8 mouse cellular contexts compared by ENCODE assay signal in the genomic region with DNA sequence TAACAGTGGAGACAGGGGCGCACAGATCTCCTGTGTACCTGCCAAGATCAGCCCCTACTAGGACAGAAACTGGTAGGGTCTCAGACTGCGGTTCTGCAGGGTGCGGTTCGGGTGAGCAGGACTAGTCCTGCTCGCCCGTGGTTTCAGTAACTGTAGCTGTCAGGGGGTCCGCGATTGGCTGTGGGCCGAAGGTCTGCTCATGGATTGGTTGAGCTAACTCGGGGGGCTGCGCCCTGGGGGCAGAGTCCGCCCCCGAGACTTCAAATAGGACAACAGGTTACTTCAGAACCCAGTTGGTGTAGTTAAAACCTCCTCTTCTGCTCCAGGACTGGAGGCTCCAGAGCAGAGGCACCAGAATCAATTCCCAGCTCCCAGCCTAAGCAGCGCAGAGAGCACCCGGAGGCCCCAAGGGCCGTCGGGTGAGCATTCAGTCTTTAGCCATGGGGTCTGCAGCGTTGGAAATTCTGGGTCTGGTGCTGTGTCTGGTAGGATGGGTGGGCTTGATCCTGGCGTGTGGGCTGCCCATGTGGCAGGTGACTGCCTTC. TPM values are rescaled to one million over a fixed set of nuclear protein-coding genes. Genes with fewer than 3 reads are reported as not detected.
DNase-seq lines count a peak whose midpoint lies in the region; ATAC-seq lines count a peak whose summit lies in the region.

A gene (plus strand): TSS at position 292 of the 545 bp plus-strand sequence.

- H3K4me1 ChIP-seq in hindbrain, embryonic 16.5 days (ENCODE audit: control insufficient read depth, insufficient read depth, low read depth, low read length): peaks cover 9% of the 10 kb centered on the region
- H3K4me1 ChIP-seq in limb, embryonic 12.5 days (replicated peaks): peaks cover 15% of the 10 kb centered on the region
- H3K4me1 ChIP-seq in midbrain, embryonic 15.5 days: peaks cover 19% of the 10 kb centered on the region; the same call in 1 of the 2 replicates

- peaks cover 41% of the 10 kb centered on the region for H3K27me3 ChIP-seq in hindbrain, embryonic 16.5 days (replicated peaks; ENCODE audit: control insufficient read depth, insufficient read depth, low read length)
- peaks cover 69% of the 10 kb centered on the region for H3K27me3 ChIP-seq in limb, embryonic 12.5 days
- peaks cover 38% of the 10 kb centered on the region for H3K27me3 ChIP-seq in midbrain, embryonic 15.5 days (replicated peaks)

- DNase-seq in ES-CJ7 (ENCODE audit: low read depth, low spot score): peak; percentile 82
- peak; percentile 72 for DNase-seq in adrenal gland, postnatal 14 days
- DNase-seq in gastrocnemius, postnatal 10 days: no peak
- DNase-seq in c-Kit-positive CD71-positive TER-119-positive erythroid progenitor cells, embryonic 14.5 days (ENCODE audit: low spot score): no peak

- no peaks in the 10 kb centered on the region for H3K9me3 ChIP-seq in hindbrain, embryonic 16.5 days (ENCODE audit: control insufficient read depth, low read length)
- H3K9me3 ChIP-seq in limb, embryonic 12.5 days: no peaks in the 10 kb centered on the region
- no peaks in the 10 kb centered on the region for H3K9me3 ChIP-seq in midbrain, embryonic 15.5 days

- H3K9ac ChIP-seq in hindbrain, embryonic 16.5 days (ENCODE audit: low read depth, low read length): peak within 1 kb of the TSS; percentile 63
- H3K9ac ChIP-seq in limb, embryonic 12.5 days (replicated peaks): peak within 1 kb of the TSS; percentile 50
- peak within 1 kb of the TSS; percentile 33; the same call in 1 of the 2 replicates for H3K9ac ChIP-seq in midbrain, embryonic 15.5 days

- H3K27ac ChIP-seq in hindbrain, embryonic 16.5 days (ENCODE audit: low read depth, low read length): peak within 1 kb of the TSS; percentile 44; the same call in 1 of the 2 replicates
- H3K27ac ChIP-seq in limb, embryonic 12.5 days: 0 out of 2 replicates have a peak within 1 kb of the TSS, but pooled peaks have one; percentile 23
- H3K27ac ChIP-seq in midbrain, embryonic 15.5 days: no peak within 1 kb of the TSS

- no peaks in the 10 kb centered on the region for H3K36me3 ChIP-seq in hindbrain, embryonic 16.5 days (ENCODE audit: control insufficient read depth, insufficient read depth, low read length)
- H3K36me3 ChIP-seq in limb, embryonic 12.5 days: peaks cover 17% of the 10 kb centered on the region
- no peaks in the 10 kb centered on the region for H3K36me3 ChIP-seq in midbrain, embryonic 15.5 days (replicated peaks)

- ATAC-seq in hindbrain, embryonic 16.5 days: peak; percentile 51
- ATAC-seq in limb, embryonic 12.5 days (ENCODE audit: insufficient number of reproducible peaks, insufficient read depth, low FRiP score, low TSS enrichment, low read depth): peak; percentile 47
- peak; percentile 22; the same call in 1 of the 2 replicates for ATAC-seq in midbrain, embryonic 15.5 days (replicated peaks)
- no peak for ATAC-seq in megakaryocyte-erythroid progenitor cell, adult 5-6 weeks (replicated peaks; ENCODE audit: low FRiP score, low TSS enrichment, poor library complexity, severe bottlenecking)

- 3% methylated on average over 18 of the region's 19 CpGs for WGBS in hindbrain, embryonic 16.5 days
- 4% methylated on average over 19 of the region's 19 CpGs for WGBS in limb, embryonic 12.5 days
- WGBS in midbrain, embryonic 15.5 days: 6% methylated on average over 19 of the region's 19 CpGs

- peak within 1 kb of the TSS; percentile 52 for H3K4me3 ChIP-seq in hindbrain, embryonic 16.5 days (ENCODE audit: low read length)
- peak within 1 kb of the TSS; percentile 44 for H3K4me3 ChIP-seq in limb, embryonic 12.5 days (replicated peaks)
- peak within 1 kb of the TSS; percentile 40 for H3K4me3 ChIP-seq in midbrain, embryonic 15.5 days

- peak within 1 kb of the TSS; percentile 63 for H3K4me2 ChIP-seq in hindbrain, embryonic 16.5 days (ENCODE audit: low read length)
- H3K4me2 ChIP-seq in limb, embryonic 12.5 days: peak within 1 kb of the TSS; percentile 69
- H3K4me2 ChIP-seq in midbrain, embryonic 15.5 days: peak within 1 kb of the TSS; percentile 61

RNA-seq across cellular contexts. Expression of the gene that starts here (rescaled TPM):
- total RNA-seq in adrenal gland, postnatal 14 days (2021): 44.5 and 61.0 TPM in 2 replicates
- total RNA-seq in gastrocnemius, postnatal 10 days (2021): 10 to 100 TPM; 42.8 to 43.1 TPM
- polyA plus RNA-seq in hindbrain, embryonic 16.5 days (2015; fragmentation: Nextera tagmentation; extraction: Ambion mirVana): 124 and 125 TPM in 2 replicates
- 15.3 and 19.4 TPM in 2 replicates for polyA plus RNA-seq in limb, embryonic 12.5 days (2016; fragmentation: Nextera tagmentation; extraction: Ambion mirVana)
- 107 and 132 TPM in 2 replicates for polyA plus RNA-seq in midbrain, embryonic 15.5 days (2015; fragmentation: Nextera tagmentation; extraction: Ambion mirVana)
- not detected in 2 replicates for total RNA-seq in megakaryocyte-erythroid progenitor cell, adult 5-6 weeks (2014; fragmentation: Nextera tagmentation)
- total RNA-seq in megakaryocyte-erythroid progenitor cell, adult 5-6 weeks (2017): not detected in 2 replicates

Comparison
In these comparisons a context has a peak if more than half of its experiments do, and no peak if none do; other contexts are left out.
1. RNA of the gene that starts here (total RNA-seq): 44.5 to 61.0 TPM in adrenal gland, postnatal 14 days and 42.8 to 43.1 TPM in gastrocnemius, postnatal 10 days; not detected in megakaryocyte-erythroid progenitor cell, adult 5-6 weeks; every median in the first group is over 10 times any median in the second.
2. DNase-seq: peak in ES-CJ7 (single experiment) and adrenal gland, postnatal 14 days (single experiment); none in gastrocnemius, postnatal 10 days (single experiment) and c-Kit-positive CD71-positive TER-119-positive erythroid progenitor cells, embryonic 14.5 days (single experiment).
3. Peak in every context shown above with its lines, with median percentiles within 50 percentile points of each other: H3K4me2 ChIP-seq, H3K4me3 ChIP-seq and H3K9ac ChIP-seq.